Mouse (Mus musculus) spleen, adult 2 months (tissue): ENCODE data around the gene Gm20388.

ENCODE experiments used
- CTCF ChIP-seq: fragments of 200-500 bp; IDR thresholded peaks from 2 replicates; pipeline ENCODE4 v1.5.1; 2011; ENCODE audit warnings: mild to moderate bottlenecking, inconsistent platforms; ENCODE audit not compliant: insufficient read depth, insufficient read length, insufficient replicate concordance; ENCODE audit errors: extremely low read depth
- POLR2A ChIP-seq: fragments of 200-500 bp; IDR thresholded peaks from 2 replicates; pipeline ENCODE4 v1.6.1; 2011; ENCODE audit warnings: low read depth, low read length, inconsistent platforms

DNA sequence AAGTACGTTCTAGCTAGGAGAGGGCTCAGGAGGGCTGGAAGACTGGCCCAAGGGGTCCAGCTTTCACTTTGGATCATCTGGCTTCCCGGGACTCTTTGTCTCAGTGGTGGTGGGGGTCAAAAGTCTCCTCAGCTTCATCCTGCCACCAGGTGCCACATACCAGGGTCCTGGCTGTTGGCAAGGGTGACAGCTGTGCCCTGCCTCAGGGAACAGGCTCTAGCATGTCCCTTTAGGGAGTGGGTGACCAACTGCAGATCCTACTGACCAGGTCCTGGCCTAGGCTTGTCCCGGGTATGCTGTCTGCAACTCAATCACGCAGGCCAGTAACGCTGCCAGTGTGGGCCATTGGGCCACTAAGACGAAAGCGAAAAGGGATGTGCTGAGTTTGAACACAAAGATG is 302.0 kb downstream of the Gm20388 start:
- no peak for TF ChIP-seq POLR2A
- TF ChIP-seq CTCF: no peak
